Mouse (Mus musculus) kidney, adult 2 months (tissue): Measurements from ENCODE around the gene Agmo.

Source experiments
- CTCF ChIP-seq: fragments of 200-500 bp; conservative IDR thresholded peaks from 2 replicates; pipeline ENCODE4 v1.5.1; 2011; ENCODE audit warnings: low read depth, mild to moderate bottlenecking, control low read depth, low read length, moderate library complexity, mixed read lengths; ENCODE audit not compliant: insufficient read depth, insufficient read length
- POLR2A ChIP-seq: fragments of 200-500 bp; IDR thresholded peaks from one replicate; pipeline ENCODE4 v1.6.1; 2011; ENCODE audit warnings: low read depth, low read length, control low read depth

- TF ChIP-seq CTCF: no peak
- no peak for TF ChIP-seq POLR2A
Measured at GRCm38 (mm10) chr12:37614769-37615168, 373.3 kb downstream of the Agmo start.
